Mouse (Mus musculus): ENCODE data around the gene Zfp747.

DNA sequence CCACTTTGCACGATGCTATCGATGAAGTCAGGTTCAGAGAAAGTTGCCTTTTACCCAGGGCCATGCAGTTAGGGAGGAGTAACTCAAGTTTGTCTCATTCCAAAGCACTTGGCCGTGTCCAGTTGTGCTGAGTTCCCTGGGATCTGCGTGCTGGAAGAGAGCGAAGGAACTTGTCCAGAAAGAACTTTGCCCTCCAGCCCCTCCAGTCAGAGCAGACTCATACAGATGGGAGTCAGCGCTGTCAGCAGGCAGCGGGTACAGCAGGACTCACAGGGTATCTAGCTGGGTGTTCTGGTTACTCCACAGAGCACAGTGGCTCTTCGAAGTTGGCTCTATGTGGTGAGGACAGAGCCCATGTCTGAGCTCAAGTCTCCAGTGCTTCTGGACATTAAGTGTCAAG lies 50.3 kb downstream of the Zfp747 start:
- TF ChIP-seq CTCF (IDR thresholded peaks at IDR 0.05; ENCODE audit: control insufficient read depth, insufficient read depth, insufficient read length) (no peak), MYOD1 (IDR thresholded peaks at IDR 0.05; ENCODE audit: control insufficient read depth, insufficient read length, low read depth) (no peak), MAX (IDR thresholded peaks at IDR 0.05) (no peak), USF1 (IDR thresholded peaks at IDR 0.05; ENCODE audit: low read depth) (no peak), CEBPB (IDR thresholded peaks at IDR 0.05; ENCODE audit: low read depth) (no peak), MYOG (IDR thresholded peaks at IDR 0.05; ENCODE audit: control insufficient read depth, extremely low read depth, insufficient read length) (no peak)

All from C2C12 (cell line).